Mouse (Mus musculus): ENCODE results near the gene Ap3b1. TPM values are rescaled to one million over a fixed set of nuclear protein-coding genes. Genes with fewer than 3 reads are reported as not detected.

Ap3b1 gene
- total RNA-seq, 2 experiments from 2014 or later: 21.9 to 24.5 TPM

DNA sequence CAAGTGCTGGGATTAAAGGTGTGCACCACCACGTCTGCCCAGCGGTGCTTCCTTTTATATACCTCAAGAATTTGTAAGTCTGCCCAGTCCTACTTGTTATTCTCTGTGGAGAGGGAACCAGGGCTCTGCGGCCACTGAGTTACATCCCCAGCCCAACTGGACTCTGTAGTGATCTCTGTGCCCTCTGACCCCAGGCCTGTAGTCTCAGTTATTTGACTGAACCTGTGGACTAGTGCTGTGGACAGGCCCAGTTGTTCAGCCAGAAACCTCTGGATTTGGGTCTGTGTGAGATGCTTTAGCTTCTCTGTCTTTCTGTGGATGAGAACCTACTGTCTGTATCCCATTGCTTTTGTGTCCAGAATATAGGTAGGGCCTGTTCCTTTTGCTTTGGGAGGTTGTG, 15.4 kb downstream of the Ap3b1 start:
- DNase-seq (ENCODE audit: low spot score): no peak

DNA sequence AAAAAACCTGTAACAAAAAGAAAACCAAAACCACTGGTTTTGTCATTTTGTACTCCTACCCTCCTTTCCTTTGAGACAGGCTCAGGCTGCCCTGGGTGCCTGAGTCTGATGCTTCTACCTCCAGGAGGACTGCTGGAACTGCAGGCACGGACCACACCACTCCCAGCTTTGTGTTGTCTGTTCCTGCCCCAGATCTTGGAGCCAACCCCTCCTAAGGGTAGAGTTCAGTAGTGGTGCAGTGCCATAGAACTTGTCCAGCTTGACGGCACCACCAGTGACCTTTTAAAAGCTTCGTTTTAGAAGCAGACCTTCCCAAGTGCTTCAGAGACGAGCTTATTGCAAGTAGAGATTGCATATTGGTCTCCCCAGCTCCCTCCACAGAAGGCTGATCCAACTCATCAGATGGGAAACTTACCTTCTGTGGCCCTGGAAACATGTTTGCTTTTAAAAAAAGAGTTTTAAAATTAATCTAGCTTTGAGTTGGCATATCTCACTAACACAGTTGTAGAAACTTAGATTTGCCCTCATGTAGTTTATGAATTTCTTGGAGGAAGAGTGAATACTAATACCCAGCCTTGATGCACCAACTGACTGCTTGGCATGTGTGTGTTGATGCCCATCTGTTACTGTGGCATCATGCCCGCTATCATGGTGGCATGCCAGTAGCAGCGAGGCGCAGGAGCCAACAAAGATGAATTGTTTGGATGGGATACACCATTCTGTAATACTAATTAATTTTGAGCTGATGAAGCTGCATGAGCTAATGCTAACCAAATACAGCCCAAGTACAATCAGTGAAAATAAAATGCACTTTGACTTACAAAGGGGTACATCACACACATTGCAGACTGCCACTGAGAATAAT, 17.0 kb downstream of the Ap3b1 start:
- no peak for DNase-seq (ENCODE audit: low spot score)

DNA sequence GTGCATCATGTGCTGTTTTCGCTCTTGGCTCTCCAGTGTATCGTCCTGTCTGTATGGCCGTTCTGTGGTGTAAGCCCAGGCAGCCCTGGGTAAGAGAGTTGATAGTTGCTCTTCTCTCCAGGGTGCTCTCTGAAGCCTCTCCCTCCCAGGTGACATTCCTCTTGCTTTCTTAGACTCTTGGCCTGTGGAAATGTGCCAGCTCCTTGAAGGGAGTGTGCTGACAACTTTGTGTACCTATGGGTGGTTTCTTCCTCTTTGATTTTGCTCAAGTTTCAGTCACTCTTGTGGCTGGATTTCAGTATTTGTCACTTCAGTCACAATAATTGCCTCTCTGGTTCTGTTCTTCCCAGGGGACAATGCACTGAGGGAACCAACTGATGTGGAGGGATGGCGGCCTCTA, 20.2 kb downstream of the Ap3b1 start:
- no peak for DNase-seq (ENCODE audit: low spot score)

DNA sequence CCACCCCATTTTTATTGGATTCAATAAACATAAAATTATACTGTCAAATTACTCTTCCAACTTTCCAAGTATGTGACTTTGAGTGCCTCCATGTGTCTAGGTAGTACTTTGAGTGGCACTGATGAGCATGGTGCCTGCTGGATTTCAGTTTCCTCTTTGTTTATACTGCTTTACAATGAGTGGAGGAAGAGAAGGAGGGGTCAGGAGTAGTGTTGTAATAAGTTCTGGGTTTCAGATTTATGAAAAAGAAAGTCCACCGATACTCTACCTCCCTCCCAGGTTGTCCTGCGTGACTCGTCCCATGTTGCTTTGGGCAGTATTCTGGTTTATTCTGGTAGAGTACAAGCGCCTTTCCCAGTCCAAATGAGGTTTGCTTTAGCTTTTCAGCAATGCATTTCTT, 22.7 kb downstream of the Ap3b1 start:
- no peak for DNase-seq (ENCODE audit: low spot score)

DNA sequence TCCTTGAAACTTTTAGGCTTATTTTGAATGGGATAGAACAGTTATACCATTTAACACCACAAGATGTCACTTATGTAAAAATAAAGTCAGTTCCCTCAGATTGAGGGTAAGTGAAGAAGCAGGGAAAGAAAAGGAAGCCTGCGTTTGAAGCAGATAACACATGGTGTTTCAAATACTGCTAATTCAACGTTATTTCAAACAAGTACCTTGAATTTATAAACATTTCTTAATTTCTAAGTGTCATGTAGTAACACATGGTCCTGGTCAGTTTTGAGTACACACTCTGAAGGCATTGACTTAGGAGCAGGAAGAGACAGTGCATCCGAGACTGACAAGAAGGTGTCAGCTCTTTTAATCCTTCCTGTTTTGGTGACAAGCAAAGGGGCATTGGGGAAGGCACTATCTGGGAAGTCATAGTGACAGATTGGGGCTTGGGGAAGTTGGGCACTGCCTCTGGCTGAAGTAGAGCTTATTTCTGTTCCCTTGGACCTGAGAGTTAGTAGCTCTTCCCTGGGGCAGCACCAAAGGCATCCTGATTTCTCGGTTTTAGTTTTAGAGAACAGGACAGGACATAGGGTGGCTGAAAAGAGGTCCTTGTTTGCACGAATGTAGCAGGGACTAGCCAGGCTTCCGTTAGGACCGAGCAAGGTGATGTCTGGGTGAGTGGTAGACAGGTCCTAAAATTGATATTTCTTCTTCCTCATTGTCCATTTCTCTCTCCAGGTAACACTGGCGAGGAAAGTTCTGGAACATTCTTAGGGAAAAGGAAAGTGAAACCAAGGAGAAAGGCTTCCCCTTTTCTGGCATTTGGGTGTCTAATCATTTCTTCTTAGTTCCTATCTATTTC, 23.3 kb downstream of the Ap3b1 start:
- no peak for DNase-seq (ENCODE audit: low spot score)

DNA sequence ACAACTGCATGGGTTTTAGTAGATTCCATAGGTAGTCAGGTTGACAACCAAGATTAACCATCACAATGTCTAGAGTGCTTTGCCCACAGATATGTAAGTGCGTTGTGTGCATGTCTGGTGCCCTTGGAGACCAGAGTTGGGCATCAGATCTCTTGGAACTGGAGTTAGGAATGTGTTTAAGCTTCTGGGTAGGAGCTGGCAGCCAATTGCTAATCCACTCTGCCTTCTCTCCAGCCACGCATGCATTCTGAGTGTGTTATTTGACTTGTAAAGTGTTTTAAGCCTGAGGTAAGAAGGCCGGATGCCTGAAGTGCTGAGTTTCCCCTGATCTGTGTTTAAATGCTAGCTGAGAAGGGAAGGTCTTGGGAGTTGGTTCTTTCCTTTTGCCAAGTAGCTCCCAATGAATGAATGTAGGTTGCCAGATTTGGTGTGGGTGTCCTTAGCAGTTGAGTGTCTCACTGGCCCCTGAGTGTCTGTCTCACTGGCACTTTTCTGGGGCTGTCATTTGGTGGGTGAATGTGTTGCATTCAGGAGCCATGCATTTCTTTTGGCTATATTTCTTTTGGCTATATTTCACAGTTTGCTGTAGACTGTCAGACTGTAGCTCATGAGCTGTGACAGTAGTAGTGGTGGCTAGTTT, 26.3 kb downstream of the Ap3b1 start:
- DNase-seq (ENCODE audit: low spot score): no peak

DNA sequence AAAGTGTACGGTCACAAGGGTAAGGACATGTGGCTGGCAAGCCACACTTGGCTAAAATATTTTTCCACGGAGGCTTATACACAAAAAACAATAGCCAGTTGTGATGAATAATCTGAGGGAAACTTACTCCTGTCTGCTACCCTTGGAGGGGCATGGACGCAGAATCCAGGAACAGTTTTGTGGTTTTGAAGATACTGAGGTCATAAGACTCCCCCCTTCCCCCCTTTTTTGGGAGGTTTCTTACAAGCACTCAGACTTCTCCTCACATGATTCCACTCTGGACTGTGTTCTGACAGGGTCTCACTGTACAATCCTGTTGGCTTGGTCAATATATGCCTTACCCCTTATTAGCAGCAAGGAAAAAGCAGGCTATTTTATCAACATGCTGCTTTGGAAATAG, 29.8 kb downstream of the Ap3b1 start:
- no peak for DNase-seq (ENCODE audit: low spot score)

DNA sequence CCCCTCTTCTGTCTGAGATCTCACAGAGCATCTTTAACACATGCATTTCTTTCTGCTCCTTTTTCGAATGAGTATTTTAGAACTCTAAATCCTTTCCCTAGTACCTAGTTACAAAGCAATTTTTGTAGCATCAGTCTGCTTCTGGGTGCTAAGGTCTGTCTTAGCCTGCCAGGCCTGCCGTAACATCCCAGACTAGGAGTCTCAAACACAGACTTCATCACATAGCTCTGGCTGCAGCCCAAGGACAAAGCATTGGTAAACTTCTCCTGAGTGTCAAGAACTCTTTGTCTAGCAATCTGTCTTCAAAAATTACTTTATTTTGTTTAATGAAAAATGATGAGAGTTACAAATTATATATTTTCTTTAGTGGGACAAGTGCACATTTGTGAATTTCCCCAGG, 30.8 kb downstream of the Ap3b1 start:
- no peak for DNase-seq (ENCODE audit: low spot score)

DNA sequence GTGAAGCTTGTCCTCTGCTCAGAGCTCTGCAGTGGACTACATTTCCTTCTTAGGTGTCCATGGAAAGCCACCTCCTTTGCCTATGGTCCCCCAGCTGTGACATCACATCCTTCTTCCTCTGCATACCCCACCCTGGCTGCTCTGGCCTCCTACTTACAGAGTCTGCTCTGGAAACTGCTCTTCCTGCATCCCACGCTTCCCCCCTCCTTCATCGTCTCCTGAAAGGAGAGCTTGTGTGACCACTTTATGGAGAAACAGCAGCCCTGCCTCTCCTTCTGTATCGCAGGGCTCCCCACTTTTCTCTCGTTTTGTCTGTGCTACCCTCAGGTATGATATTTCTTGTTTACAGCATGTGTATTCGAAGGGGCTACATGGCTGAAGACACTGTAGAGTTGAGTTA, 33.5 kb downstream of the Ap3b1 start:
- no peak for DNase-seq (ENCODE audit: low spot score)

DNA sequence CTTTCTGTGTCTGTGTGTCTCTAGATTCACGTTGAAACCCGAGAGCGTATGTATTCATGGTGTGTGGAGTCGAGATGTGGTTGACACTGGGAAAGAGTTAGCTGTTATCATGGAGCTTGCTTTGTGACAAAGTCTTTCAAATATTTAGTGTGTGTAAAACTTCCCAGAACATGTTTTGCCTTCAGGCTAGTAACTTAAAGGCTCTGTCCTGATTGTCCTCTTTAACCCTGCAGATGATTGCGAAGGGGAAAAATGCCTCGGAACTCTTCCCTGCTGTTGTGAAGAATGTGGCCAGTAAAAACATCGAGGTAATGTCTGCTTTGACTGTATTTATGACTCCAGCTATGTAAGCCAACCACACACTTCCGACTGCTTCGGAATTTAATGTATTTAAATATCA, 35.7 kb downstream of the Ap3b1 start:
- no peak for DNase-seq (ENCODE audit: low spot score)

DNA sequence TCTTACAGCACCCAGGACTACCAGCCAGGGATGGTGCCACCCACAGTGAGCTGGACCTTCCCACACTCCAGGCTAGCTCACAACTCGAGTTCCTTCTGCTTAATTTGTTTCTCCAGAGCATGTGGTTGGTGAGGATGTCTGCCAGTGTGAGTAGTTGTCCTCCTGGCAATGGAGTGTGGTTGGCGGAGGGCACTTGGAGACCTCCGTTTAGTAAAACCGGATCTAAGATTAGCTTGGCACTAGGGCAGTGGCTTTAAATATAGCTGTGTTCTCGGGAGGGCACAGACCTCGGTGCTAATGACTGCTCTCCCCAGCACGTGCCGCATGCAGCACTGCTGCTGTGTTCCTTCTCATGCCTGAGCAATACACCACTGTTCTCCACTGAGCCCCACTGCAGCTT, 37.0 kb downstream of the Ap3b1 start:
- peak; percentile 72 for DNase-seq (ENCODE audit: low spot score)

DNA sequence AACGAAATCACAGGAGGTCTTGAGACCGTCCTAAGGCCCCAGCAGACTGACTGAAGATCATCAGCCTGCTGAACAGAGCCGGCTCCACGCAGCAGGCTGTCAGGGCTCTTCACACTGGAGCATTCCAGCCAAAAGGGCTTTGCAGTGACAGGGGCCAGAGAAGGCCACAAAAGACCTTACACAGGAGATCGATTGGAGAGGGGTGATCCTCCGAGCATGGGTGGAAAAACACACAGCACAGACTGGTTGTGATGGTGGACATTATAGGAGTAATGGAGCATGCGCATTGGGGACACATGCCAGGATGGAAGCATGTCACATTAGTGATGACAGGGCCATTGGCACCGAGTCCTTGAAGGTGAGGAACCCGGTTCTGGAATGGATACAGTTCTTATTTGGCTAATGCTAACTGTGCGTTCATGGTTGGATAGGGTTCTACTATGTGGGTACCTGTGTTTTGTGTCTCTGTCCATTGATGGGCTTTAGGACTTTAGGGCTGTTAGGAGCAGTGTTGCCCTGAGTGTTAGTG, 37.7 kb downstream of the Ap3b1 start:
- DNase-seq (ENCODE audit: low spot score): no peak

DNA sequence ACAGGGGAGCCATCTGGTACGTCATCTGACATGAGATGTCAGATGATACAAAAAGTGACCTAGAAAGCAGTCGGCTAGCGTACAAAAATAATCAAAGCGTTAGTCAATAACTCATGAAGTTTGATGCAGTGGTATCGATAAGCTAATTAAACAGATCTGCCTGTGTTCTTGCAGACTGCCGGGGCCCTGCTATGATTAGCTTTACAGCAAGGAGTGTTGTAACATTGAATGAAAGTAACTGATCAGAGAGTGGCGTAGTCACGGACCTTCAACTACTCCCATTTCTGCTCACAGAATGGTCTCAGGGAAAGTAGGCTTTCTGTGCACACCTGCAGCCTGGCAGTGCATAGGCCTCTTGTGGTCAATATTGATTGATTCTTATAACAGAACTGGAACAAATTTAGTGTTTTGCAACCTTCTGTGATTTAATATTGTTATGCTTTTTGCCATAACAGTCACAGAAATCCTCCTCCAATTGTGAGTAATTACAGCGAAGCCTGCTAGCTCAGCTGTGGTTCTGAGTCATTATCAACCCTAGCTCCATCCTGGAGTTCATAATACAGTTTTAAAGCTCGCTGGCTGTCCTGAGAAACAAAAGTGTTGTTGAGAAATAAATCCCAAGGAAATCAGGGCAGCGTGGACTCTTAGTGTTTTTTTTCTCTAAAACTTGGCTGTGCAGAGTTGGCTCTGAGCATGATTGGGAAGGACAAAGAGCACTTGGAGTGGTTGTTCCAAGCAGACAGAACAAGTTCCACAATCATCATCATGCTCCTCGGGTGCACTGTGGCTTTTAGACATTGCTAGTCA, 40.0 kb downstream of the Ap3b1 start:
- DNase-seq (ENCODE audit: low spot score): peak; percentile 51

DNA sequence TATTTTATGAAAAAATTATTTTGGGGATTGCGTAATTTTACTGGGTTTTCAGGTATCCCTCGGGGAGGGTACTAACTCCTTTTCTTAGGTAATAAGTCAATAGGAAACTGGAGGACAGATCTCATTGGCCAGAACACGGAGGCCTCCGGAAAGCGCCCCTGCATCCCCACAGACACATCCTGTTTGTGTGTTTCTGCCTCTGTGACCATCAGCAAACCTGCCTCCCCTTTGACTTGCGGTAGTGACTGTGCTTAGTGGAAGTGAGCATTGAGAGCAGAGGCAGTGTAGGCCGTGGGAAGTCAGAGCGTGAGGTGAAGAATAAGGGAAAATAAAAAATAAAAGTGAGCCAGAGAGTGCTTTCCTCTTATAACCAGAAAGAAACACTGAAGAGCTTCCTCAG, 41.7 kb downstream of the Ap3b1 start:
- DNase-seq (ENCODE audit: low spot score): no peak

DNA sequence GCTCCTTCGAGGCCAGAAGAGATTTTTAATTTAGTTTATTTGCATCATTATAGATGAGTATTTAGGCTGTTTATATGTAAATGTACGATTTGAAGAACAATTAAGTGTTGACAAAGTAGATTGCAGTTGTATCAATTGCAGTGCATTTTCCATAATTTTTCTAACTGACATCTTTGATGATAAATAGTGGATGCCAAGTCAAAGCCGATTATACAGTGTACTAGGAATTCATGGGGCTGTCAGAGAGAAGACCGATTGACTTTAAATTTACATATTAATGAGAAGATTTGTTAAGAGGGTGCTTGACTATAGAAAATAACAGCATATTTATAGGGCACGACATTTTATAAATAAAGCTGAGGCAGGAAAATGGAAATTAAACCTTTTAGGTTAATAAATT, 64.8 kb downstream of the Ap3b1 start:
- DNase-seq (ENCODE audit: low spot score): no peak

DNA sequence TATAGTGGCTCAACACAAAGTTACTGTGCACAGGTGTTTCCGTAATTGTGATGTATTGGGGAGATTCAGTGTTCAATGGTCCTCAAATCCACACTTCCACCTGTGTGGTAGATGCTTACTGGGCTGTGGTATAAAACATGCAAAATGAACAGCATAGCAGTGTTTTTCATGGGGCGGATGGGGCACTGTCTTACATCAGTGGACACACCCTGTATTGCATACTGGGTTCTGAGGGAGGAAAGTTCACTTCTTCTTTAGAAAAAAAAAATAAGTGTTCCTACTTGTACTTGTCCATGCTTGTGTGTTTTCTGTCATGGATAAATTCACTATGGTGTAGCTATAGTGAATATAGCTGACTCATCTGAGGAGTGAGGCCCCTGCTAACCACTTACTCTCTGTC, 70.8 kb downstream of the Ap3b1 start:
- no peak for DNase-seq (ENCODE audit: low spot score)

DNA sequence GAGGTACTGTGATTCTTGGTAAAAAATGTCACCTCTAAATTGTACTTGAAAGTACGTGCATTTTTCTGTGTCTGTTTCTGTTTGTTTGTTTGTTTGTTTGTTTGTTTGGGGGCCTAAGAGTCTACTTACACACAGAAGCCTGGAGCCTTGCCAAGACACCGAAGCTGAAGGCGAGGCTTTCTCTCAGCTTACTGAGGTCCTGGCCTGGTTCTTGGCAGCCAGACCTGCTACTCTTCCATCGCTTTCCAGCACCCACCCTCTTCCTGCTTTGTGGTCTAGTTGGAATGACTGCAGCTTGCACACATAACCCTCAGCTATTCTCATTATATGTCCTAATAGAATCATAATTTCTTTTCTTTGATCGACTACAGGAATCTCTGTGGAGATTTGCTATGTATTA, 80.6 kb downstream of the Ap3b1 start:
- DNase-seq (ENCODE audit: low spot score): peak; percentile 15

DNA sequence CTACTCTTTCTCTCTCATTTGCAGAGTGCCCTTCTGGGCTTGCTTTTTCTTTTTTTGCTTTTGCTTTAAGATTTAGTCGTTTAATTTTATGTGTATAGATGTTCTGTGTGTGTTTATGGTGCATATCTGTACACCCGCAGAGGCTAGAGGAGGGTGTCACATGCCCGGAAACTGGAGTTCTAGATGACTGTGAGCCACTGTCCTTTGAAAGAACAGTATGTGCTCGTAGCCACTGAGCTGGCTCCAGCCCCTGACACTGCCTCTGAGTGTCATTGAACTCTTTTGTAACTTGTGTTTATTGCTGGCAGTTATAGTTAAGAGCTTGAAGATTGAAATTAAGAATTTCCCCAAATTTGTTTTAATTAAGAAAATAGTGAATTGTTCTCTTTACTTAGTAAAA, 82.4 kb downstream of the Ap3b1 start:
- peak; percentile 59 for DNase-seq (ENCODE audit: low spot score)

DNA sequence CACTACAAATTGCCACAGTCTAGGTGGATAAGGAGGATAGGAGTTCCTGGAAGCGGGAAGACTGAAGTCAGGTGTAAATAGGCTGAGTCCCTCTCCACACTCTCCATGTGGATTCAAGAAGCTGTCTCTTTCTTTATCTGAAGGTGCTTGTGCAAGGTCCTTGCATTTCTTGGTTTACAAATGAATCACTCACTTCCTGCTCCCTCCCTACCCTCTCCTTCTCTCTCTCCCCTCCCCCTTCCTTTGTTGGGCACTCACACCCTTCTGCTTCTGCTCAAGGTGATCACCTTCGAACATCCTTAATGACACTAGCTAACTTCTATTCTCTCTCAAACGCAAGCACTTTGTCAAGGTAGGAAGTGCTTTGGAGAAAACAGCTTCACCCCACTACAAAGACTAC, 84.7 kb downstream of the Ap3b1 start:
- DNase-seq (ENCODE audit: low spot score): no peak

DNA sequence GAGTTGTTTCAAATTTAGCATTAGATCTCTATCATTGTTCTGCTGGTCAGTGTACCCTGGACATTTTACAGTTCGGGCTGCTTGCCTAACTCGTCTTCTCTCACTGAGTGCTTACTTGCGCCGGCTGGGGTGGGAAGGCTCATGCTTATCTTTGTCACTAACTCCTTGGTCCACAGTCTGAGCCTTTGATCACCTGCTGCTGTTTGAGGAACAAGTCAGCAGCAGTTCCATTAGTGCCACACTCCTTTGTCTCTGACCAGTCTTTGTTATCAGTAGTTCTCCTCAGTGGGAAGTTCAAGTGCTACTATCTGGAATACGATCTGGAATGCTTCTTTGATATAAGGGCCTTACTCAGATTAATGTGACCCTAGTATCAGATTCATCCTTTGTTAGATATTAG, 86.3 kb downstream of the Ap3b1 start:
- DNase-seq (ENCODE audit: low spot score): no peak

DNA sequence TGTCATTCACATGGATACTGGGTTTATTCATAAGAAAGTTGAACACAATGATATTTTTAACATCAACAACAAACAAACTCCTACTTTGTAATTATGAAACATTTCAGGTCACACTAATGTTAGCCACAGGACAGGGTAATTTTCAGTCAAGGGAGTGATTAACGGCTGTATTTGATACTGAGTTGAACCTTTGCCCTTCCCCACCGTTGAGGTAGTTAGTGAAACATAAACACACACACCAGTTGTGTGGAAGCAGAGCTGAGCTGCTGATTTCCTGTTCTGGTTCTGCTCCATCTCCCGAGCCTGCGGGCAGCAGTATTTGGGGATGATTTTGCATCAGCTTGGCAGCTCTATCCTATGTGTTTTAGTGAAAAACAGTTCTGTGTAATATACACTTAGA, 88.2 kb downstream of the Ap3b1 start:
- DNase-seq (ENCODE audit: low spot score): no peak

Measured in gastrocnemius, adult 18-20 months (tissue).